Mouse (Mus musculus) WW6 (cell line): Measurements from ENCODE around the gene Nf1.
"Not testable (repeated sequence)": the region's sequence is repeated elsewhere in the genome, so short reads cannot be mapped to it uniquely, and the experiment has no call there.

Experiments used
- DNase-seq: peaks from one replicate; pipeline ENCODE4 v3.0.0-alpha.2; 2013; ENCODE audit warnings: low read depth, low spot score

Gene Nf1

DNA sequence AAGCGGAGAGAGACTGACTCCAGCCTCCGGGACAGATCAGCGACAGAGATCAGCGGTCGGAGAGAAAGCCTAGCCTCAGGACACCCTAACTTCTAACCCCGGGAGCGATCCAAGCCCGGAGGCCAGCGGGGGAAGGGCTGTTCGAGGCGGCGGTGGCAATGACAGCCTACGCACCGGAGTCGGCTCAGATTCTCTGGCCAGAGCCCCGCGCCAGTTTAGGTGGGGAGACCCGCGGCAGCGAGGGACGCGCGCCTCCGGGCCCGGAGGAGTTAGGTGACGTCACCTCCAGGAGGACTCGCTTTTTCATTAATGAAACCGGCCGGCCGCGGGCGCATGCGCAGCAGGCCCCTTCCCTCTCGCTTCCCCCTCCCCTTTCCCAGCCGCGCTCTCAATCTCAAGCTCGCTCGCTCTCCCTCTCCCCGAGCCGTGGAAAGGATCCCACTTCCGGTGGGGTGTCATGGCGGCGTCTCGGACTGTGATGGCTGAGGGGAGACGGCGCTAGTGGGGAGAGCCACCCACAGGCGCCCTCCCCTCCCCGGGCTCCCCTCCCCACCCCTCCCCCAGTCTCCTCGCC lies at the start of gene Nf1:
TSS of gene Nf1 (plus strand) at position 460 of the 574 bp plus-strand sequence.
- peak; percentile 97 for DNase-seq

- DNase-seq, result no peak
These were observed 49.0 kb upstream of the Nf1 start for GRCm38 (mm10) chr11:79290473-79290872.

DNA sequence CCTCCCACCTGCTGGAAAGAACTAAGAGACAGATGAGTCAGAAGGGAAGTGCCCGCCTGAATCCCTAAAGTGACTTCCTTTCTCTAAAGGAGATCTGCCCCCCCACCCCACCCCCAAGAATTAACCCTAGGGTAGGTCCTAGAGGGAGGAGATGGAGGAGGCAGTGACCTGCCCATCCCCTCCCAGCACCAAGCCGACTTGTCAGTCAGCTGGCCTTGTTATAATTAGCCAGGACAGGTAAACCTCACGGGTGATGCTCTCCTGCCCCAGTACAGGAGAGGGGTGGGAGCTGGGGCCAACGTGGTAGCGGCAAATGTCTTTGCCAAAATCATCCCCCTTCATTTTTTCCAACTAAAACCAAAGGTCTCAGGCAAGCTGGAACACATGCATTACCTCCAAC lies 47.8 kb upstream of the Nf1 start:
- DNase-seq, result no peak

DNA sequence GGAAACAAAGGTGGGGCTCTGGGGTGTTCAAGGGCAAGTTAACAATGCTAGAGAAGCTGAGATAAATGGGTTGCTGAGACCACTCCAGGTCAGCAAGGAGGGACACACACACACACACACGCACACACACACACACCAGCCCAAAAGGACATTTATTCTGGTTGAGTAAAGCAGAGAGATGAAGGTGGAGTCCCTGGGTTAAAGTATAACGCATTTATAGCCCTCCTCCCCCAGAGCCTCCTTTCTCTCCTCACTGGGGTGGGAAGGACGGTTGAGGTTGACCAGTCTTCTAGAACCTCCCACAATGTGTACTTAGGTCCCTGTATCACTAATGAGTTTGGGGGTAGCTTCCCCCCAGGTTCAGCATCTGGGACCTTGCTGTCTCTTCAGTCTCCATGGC lies 47.4 kb upstream of the Nf1 start:
- no peak for DNase-seq

DNA sequence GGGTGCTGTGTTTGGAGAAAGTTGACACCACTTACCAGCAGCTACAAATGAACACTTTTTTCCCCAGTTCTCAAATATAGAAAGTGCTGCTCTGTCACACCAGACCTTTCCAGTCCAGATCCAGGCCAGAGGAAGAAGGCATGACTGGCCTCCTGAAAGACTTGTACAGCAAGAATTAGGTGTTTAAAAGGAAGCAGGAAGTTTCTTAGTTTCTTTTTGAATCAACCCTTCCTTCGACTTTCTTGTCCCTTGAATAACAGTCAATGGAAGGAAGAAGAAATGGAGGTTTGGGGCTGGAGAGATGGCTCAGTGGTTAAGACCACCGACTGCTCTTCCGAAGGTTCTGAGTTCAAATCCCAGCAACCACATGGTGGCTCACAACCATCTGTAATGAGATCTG lies 46.5 kb upstream of the Nf1 start:
- DNase-seq, result no peak

DNA sequence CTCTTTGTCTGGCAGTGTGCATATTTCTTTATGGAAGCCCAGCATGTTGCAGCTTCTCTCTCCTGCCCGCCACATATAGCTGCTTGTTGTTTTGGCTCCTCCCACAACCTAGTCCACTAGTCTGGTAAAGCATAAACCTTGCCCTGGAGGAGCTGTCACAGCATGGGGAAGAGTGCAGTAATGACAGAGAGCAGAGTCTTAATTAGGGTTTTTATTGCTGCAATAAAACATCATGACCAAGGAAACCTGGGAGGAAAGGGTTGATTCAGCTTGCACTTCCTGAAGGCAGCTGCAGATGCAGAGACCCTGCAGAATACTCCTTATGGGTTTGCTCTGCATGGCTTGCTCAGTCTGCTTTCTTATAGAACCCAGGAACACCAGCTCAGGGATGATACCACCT lies 45.5 kb upstream of the Nf1 start:
- DNase-seq, result no peak

DNA sequence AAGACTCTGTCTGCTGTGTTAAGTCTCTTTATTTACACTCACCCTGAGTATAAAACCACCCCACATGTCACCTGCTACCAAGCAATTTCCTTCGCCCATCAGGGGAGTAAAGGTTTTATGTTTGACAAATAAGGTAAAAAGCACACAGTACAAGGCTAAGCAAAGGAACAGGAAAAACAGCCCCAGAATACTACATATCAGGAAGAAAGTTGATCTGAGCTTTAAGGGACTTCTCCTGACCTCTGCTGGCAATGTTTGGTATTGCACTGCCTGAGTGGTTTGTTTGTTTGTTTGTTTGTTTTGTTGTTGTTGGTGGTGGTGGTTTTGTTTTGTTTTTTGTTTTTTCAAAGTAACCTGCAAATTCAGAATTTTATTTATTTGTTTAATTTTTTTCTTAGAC lies 43.3 kb upstream of the Nf1 start:
- DNase-seq, result no peak

GRCm38 (mm10) chr11:79296856-79297491 lies 42.5 kb upstream of the Nf1 start, which contains the start of gene Gm9964:
TSS of gene Gm9964 (minus strand) at chr11:79296906.
- no peak for DNase-seq

DNA sequence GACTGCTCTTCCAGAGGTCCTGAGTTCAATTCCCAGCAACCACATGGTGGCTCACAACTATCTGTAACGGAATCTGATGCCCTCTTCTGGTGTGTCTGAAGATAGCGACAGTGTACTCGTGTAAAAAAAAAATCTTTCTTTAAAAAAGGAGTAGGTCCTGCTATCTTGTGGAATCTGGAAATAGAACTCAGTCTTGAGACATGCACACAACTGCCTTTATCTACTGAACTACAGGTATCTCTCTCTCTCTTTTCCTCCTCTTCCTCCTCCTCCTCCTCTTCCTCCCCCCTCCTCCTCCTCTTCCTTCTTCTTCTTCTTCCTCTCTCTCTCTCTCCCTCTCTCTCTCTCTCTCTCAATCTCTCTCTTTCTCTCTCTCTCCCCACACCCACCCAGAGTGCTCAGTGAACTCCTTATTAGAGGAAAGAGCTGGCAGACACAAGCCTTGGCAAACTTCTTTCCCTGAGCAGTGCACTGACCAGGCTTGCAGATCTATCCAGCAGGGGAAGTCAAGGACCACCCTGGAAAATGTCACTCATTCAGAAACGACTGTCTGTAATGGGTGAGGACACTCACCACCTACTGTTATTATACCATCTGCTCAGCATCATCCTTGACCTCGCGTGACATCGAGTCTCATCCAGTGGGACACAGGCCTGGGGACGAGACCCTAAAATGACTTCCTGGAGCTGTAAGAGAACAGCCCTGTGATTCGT lies 39.6 kb upstream of the Nf1 start:
- no peak for DNase-seq

DNA sequence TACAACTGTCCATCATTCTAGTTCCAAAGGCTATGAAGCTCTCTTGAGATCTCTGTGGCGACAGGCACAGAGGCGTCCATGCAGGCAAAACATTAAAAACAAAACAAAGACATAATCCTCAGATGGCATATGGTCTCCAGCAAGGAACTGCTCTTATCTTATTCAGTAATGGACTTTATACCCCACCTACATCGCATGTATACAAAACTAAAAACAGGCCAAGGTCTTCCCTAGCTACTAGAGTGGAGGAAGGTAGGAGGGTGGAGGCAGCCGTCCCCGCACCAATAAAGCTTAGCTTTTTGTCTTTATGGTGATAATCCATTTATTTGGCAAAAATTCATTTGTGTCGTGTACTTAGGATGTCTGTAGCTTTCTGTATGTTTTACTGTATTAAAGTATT lies 36.4 kb upstream of the Nf1 start:
- no peak for DNase-seq

DNA sequence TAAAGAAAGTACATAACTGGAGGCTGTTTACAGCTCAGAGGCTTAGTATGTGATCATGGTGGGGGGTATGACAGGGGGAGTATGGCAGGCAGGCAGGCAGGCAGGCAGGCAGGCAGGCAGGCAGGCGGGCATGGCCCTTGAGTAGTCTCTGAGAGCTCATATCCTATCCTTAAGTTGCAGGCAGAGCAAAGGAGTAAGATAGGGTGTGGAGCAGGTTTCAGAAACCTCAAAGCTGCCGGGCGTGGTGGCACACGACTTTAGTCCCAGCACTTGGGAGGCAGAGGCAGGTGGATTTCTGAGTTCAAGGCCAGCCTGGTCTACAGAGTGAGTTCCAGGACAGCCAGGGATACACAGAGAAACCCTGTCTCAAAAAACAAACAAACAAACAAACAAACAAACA lies 35.2 kb upstream of the Nf1 start:
- DNase-seq, result not testable (repeated sequence)

DNA sequence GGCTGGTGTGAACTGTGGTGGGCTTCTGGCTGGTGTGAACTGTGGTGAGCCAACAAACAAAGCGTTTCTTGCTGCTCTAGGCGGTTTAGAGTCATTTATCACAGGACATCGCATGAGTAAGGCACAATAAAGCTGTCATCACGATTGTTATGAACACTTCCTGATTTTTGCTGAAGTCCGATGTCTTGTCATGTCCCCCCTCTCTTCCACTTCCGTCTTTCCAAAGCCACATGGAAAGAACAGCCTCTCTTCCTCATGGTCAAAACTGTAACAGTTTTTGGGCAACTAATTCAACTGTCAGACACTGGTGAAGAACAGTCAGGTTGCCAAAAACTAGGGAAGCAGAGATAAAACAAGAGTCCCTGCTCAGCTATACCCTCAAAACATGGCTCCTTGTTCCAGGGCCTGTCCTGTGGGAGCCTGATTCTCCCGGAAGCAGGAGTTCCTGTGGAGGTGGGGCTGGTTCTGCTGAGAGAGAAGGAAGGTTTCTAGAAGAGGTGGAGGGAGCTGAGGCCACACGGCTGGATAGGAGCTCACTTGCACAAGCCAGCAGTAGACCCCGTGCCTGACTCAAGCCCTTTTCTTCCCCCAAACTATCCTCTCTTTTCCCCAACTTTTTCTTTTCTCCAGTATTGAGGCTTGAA lies 33.7 kb upstream of the Nf1 start:
- DNase-seq, result no peak

DNA sequence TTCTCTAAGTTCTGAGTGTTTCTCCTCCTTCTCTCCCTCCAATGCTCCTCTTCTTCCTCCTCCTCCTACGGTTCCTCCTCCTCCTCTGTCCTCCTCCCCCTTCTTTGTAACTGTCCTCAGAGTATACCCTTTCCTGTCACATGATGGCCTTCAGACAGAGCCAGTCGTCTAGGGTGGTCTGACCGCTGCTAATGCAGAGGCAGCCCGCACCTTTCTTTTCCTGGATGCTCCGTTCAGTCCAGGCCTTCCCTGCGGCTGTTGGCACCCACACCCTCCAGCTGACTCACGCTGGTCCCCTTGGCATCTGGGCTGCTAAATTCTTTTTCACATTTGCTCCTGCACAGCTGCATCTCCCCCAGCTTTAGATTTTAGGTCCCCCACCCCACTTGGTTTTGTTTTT lies 33.0 kb upstream of the Nf1 start:
- DNase-seq, result no peak

- DNase-seq, result no peak
These were observed 32.5 kb upstream of the Nf1 start for GRCm38 (mm10) chr11:79306996-79307395.

- DNase-seq, result no peak
These were observed 31.8 kb upstream of the Nf1 start for GRCm38 (mm10) chr11:79307560-79308200.

DNA sequence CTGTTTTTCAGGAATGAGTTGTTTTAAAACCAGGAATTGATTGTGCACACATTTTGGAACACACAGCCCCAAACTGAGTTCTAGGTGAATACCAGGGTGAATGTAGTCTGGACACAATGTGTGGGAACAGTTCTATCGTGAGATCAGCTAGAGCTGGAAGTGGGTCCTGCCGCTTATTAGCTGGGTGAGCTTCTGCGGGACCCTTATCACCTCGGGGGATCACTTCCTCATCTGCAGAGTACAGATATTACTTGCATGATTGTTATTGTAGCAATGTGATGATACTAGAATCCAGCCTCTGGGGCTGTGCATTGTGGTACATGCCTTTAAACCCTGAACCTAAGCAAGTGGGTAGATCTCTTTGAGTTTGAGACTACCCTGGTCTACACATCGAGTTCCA lies 29.0 kb upstream of the Nf1 start:
- no peak for DNase-seq

DNA sequence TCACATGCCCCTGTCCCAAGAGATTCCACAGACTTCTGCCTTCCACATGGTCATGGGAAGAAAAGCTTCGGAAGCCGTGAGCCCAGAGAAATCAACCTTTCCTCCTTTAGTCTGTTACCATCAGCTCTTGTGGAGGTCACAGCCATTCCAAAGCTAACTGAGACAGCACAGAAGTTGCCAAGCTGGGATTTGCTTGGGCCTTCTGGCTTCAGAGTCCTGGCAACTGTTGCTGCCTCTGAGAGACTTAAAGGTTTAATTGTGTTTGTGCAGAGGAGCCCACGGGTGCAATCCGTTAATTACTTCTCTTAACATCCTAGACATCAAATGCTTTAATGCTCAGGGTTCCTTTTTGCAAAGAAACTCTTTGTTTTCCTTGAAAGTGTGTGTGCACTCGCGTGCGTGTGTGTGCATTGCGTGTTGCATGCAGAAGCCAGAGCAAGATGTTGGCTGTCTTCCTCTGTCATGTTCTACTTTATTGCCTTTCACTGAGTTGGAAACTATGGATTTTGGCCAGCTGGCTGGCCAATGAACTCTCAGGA lies 22.6 kb upstream of the Nf1 start:
- DNase-seq, result no peak

DNA sequence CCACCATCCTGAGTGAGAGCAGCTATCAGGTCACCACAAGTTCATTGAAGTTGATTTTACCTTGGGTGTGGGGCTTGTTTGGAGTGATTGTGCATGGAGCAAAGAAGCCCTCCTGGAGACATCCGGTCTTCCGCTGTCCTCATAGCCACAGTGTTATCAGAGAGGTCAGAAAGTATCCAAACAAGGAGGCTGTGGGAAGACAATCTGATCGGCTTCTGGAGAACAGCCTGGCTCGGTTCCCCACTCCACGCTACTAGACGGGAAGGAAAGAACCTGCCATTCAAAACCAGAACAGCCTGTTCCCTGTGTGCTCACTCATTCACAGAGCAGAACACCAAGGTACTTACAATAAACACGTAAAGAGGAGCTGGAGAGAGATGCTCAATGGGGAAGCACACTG lies 19.7 kb upstream of the Nf1 start:
- no peak for DNase-seq

DNA sequence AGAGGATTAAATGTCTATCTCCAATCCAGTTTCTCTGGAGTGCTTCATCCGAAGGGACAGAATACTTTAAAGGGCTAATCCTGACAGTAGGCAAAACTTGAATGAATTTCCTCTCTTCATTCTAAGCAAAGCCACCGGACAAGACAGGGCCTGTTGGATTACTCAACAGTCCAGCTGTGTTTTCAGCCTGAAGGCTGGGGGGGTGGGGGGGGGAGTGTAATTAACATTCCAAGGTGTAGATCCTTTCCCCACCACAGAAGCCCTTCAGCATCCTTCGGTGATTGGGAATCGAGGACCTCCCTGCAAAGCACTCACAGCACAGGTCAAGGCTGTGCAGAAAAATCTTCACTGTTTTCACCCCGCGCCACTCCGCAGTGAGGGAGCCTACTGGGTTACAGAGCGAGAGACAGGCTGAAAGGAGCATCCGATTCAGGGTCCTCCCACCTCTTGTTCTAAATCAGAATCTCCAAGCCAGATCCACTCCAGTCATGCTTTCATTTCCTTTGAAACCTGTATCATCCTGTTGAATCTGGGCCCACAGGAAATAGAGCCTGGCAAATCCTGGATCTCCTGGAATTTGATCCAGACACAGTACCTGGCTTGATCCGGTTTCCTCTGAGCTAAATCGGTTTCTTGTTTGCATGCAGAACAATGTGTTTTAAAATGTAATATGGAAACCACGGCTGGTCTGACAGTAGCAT lies 15.4 kb upstream of the Nf1 start:
- DNase-seq, result no peak

DNA sequence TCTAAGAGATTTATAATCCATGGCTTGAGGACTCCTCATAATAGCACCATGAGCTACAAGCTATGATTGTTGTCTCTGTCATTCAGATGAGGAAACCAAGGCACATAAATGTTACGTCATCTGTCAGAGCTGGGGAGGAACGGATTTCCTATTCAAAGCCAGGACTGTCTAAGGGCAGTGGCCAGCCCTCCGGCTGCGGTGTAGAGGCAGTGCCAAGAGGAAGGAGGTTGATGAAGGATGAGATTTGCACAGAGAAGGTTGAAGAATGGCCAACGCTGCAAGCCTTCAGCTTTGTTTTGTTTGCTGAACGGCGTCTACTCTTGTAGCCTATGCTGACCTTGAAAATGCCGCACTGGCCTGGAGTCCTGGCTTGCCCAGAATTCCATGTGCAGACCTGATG lies 13.8 kb upstream of the Nf1 start:
- no peak for DNase-seq

DNA sequence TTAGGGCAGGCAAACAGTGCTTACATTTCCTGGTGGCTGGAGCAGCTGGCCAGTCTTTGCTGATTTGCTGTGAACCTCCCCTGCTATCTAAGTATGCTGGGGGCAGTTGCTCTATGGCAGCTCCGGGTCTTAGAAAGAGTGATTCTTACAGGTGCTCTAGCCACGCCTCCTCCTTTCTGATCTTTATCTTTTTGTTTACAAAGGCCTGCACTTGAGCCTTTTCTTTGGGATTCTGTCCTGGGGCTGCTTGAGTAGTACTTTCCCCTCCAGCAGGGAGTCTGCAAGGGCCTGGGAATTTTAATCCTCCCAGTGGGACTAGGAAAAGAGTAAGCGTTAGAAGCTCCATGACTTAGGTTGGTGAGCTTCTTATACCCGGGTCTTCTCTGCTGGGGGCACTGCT lies 12.4 kb upstream of the Nf1 start:
- no peak for DNase-seq
